Mouse (Mus musculus): Measurements from ENCODE around the gene Esp18. TPM values are rescaled to one million over a fixed set of nuclear protein-coding genes. Genes with fewer than 3 reads are reported as not detected.

Esp18 gene
- polyA plus RNA-seq (2014; fragmentation: Nextera tagmentation; extraction: Ambion mirVana), result not detected in 2 replicates

DNA sequence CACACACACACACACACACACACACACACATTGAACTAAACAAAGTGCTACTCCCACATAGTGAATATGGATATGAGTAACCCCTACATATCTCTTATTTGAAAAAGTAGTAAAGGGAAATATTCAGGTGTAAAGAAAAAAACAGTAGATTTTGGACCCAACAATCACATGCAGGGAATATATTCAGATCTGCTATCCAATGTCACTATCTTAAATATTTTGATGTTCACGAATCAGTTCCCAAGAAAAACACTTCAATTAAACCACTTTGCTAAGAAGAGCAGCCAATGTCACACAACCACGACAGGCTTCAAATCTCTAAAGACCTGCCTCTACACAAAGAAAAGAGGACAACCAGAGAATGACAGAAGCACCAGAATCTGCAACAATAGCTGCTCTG, at the start of gene Esp18:
Gene Esp18, plus strand, starts transcription at position 301 of the 400 bp plus-strand sequence.
- Histone ChIP-seq H3K4me2 (no peak within 1 kb of the TSS), H3K4me1 (ENCODE audit: control insufficient read depth, insufficient read depth, low read length) (no peaks in the 10 kb centered on the region), H3K36me3 (ENCODE audit: control insufficient read depth, insufficient read depth, low read length) (no peaks in the 10 kb centered on the region), H3K9me3 (ENCODE audit: control insufficient read depth, low read length) (no peaks in the 10 kb centered on the region), H3K9ac (ENCODE audit: low read length) (no peak within 1 kb of the TSS), H3K27me3 (ENCODE audit: control insufficient read depth, insufficient read depth, low read length) (no peaks in the 10 kb centered on the region), H3K4me3 (ENCODE audit: low read depth, low read length) (no peak within 1 kb of the TSS), H3K27ac (ENCODE audit: low read depth, low read length) (no peak within 1 kb of the TSS)
- 71% methylated on average over 2 of the region's 2 CpGs for WGBS
- DNase-seq (ENCODE audit: low spot score, missing footprints), result no peak
- no peak for ATAC-seq (ENCODE audit: low FRiP score)

DNA sequence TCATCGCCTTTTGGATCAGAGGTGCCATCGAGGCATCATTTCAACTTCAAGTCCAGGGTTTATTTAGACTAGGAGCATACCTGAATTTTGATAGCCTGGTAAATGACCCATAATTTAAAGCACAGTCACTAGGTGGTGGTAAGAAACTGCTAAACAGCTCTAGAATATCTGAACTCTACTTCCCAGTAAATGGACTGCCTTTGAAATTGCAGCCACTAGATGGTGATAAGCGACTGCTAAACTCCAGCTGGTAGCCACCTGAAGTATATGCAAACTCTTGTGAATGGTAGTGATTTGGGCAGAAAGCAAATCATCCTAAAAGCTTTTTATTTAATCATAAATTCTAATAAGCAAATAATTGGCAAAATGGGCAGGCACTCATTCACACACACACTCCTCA, 42.8 kb upstream of the Esp18 start:
- H3K4me3 ChIP-seq (ENCODE audit: low read depth, low read length), result no peak overlapping the region
- H3K36me3 ChIP-seq (ENCODE audit: control insufficient read depth, insufficient read depth, low read length), result no peaks in the 10 kb centered on the region
- no peak overlapping the region for H3K4me2 ChIP-seq
- no peaks in the 10 kb centered on the region; the same call in 1 of the 2 replicates for H3K9me3 ChIP-seq (ENCODE audit: control insufficient read depth, low read length)
- H3K9ac ChIP-seq (ENCODE audit: low read length), result no peak overlapping the region
- no peaks in the 10 kb centered on the region for H3K4me1 ChIP-seq (ENCODE audit: control insufficient read depth, insufficient read depth, low read length)
- ATAC-seq (ENCODE audit: low FRiP score) (no peak), DNase-seq (ENCODE audit: low spot score, missing footprints) (no peak)
- H3K27me3 ChIP-seq (ENCODE audit: control insufficient read depth, insufficient read depth, low read length), result no peaks in the 10 kb centered on the region
- whole genome bisulfite sequencing, result 65% methylated on average over 3 of the region's 3 CpGs
- H3K27ac ChIP-seq (ENCODE audit: low read depth, low read length), result no peak overlapping the region

Small RNA genes within 50 kb of the gene (microRNA-seq; reads per million reads assigned to microRNA genes)
- not detected for gene Gm26429

Other genes with a start within 250 kb of the Esp18 start
- not detected in 2 replicates for gene Esp16, start 129.8 kb downstream of the Esp18 start, polyA plus RNA-seq (2014; fragmentation: Nextera tagmentation; extraction: Ambion mirVana)
- not detected in 2 replicates for gene Esp15, start 234.6 kb downstream of the Esp18 start, polyA plus RNA-seq (2014; fragmentation: Nextera tagmentation; extraction: Ambion mirVana)